Mouse (Mus musculus) colon, adult 2 months (tissue): ENCODE data around the gene Smap1. TPM values are rescaled to one million over a fixed set of nuclear protein-coding genes. Genes with fewer than 3 reads are reported as not detected.

ENCODE experiments used
- polyA plus RNA-seq: library from polyadenylated mRNA; depleted of rRNA; stranded (reverse); fragments of >200 nt; gene quantifications from 2 replicates; pipeline ENCODE4 v1.2.3, GENCODE M21; 2012; rRNA removed

The Smap1 gene
- 34.9 and 41.5 TPM in 2 replicates for polyA plus RNA-seq

GRCm38 (mm10) chr1:23921711-23922529 lies at the start of gene Smap1:
Gene Smap1 (minus strand): TSS chr1:23922317.

Other genes starting within 250 kb of the Smap1 start
- not detected in 2 replicates for gene B3gat2, start 160.6 kb downstream of the Smap1 start, polyA plus RNA-seq
- 3.3 and 4.0 TPM in 2 replicates for gene Sdhaf4, start 83.3 kb upstream of the Smap1 start, polyA plus RNA-seq
- gene Fam135a, start 178.0 kb upstream of the Smap1 start, polyA plus RNA-seq = 6.3 and 7.6 TPM in 2 replicates